Mouse (Mus musculus): Measurements from ENCODE around the gene Aox2. TPM values are rescaled to one million over a fixed set of nuclear protein-coding genes. Genes with fewer than 3 reads are reported as not detected.

Gene Aox2
- polyA plus RNA-seq, 1 experiment, result not detected

GRCm38 (mm10) chr1:58298347-58298746 lies 20.2 kb downstream of the Aox2 start:
- no peaks in the 10 kb centered on the region for H3K36me3 ChIP-seq (ENCODE audit: control insufficient read depth)
- no peak overlapping the region for H3K4me3 ChIP-seq (replicated peaks)
- no peaks in the 10 kb centered on the region for H3K4me1 ChIP-seq (ENCODE audit: control insufficient read depth)
- no peak for TF ChIP-seq GATA1 (IDR thresholded peaks at IDR 0.05; ENCODE audit: low read length)
- TF ChIP-seq TAL1 (IDR thresholded peaks at IDR 0.05; ENCODE audit: low read length), result no peak
- no peaks in the 10 kb centered on the region for H3K9me3 ChIP-seq (ENCODE audit: control insufficient read depth, low read length)
- no peaks in the 10 kb centered on the region for H3K27me3 ChIP-seq (ENCODE audit: control insufficient read depth)

- H3K27me3 ChIP-seq (ENCODE audit: control insufficient read depth), result no peaks in the 10 kb centered on the region
These were observed 22.9 kb downstream of the Aox2 start for GRCm38 (mm10) chr1:58301073-58301472.

GRCm38 (mm10) chr1:58302015-58302414 lies 23.9 kb downstream of the Aox2 start:
- peaks cover 3% of the 10 kb centered on the region for H3K4me1 ChIP-seq (ENCODE audit: control insufficient read depth)
- TF ChIP-seq GATA1 (IDR thresholded peaks at IDR 0.05; ENCODE audit: low read length) (no peak), TAL1 (IDR thresholded peaks at IDR 0.05; ENCODE audit: low read length) (no peak)
- no peaks in the 10 kb centered on the region for H3K36me3 ChIP-seq (ENCODE audit: control insufficient read depth)
- no peaks in the 10 kb centered on the region for H3K27me3 ChIP-seq (ENCODE audit: control insufficient read depth)
- no peak overlapping the region for H3K4me3 ChIP-seq (replicated peaks)
- H3K9me3 ChIP-seq (ENCODE audit: control insufficient read depth, low read length), result no peaks in the 10 kb centered on the region

More at GRCm38 (mm10) chr1:58301073-58301472, 22.9 kb downstream of the Aox2 start:
- Histone ChIP-seq H3K4me1 (ENCODE audit: control insufficient read depth) (peaks cover 3% of the 10 kb centered on the region), H3K9me3 (ENCODE audit: control insufficient read depth, low read length) (no peaks in the 10 kb centered on the region), H3K36me3 (ENCODE audit: control insufficient read depth) (no peaks in the 10 kb centered on the region), H3K4me3 (replicated peaks) (no peak overlapping the region)
- no peak for TF ChIP-seq GATA1 (IDR thresholded peaks at IDR 0.05; ENCODE audit: low read length)
- no peak for TF ChIP-seq TAL1 (IDR thresholded peaks at IDR 0.05; ENCODE audit: low read length)

DNA sequence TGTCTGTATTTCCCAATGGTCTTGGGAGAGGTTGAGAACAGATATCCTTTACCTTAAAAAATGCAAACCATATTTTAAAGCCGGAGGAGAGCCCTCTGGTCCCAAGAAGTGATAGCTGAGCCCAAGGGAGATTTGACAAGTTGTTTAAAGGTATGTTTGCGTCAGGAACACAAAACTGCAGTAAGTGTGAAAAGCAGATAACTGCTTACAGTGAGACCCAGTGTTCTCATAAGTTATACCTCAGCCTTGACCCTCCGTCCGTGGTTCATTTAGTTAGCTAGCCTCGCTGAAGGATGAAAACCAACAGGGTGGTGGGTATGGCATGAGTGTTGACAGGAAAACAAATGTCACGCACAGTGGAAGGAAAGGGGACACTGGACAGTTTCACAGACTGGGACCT lies 24.9 kb downstream of the Aox2 start:
- H3K4me3 ChIP-seq (replicated peaks), result no peak overlapping the region
- no peaks in the 10 kb centered on the region for H3K27me3 ChIP-seq (ENCODE audit: control insufficient read depth)
- TF ChIP-seq TAL1 (IDR thresholded peaks at IDR 0.05; ENCODE audit: low read length) (no peak), GATA1 (IDR thresholded peaks at IDR 0.05; ENCODE audit: low read length) (no peak)

DNA sequence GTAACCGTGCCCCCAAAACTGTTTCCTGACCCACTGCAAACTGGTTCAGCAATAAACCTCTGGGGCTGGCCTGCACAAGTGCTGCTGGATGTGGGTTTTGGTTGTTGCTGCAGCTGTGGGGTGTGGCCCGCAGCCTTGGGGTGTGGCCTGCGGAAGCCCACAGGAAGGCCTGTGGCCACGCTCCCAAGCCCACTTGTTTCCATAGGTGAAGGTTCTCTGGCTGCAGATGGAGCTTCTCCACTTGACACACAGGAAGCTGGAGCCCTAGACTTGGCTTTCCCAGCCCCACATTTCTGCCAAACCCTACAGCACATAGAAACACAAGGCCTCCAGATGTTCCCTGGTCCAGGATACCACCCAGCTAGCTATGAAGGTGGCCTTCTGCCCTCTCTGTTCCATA lies 25.6 kb downstream of the Aox2 start:
- H3K4me1 ChIP-seq (ENCODE audit: control insufficient read depth), result peaks cover 3% of the 10 kb centered on the region
- no peak for TF ChIP-seq GATA1 (IDR thresholded peaks at IDR 0.05; ENCODE audit: low read length)
- TF ChIP-seq TAL1 (IDR thresholded peaks at IDR 0.05; ENCODE audit: low read length), result no peak

More for the DNA sequence above, 24.9 kb downstream of the Aox2 start:
- Histone ChIP-seq H3K4me1 (ENCODE audit: control insufficient read depth) (peaks cover 3% of the 10 kb centered on the region), H3K36me3 (ENCODE audit: control insufficient read depth) (no peaks in the 10 kb centered on the region), H3K9me3 (ENCODE audit: control insufficient read depth, low read length) (no peaks in the 10 kb centered on the region)

GRCm38 (mm10) chr1:58304296-58304695 lies 26.2 kb downstream of the Aox2 start:
- no peak for TF ChIP-seq TAL1 (IDR thresholded peaks at IDR 0.05; ENCODE audit: low read length)
- TF ChIP-seq GATA1 (IDR thresholded peaks at IDR 0.05; ENCODE audit: low read length), result no peak
- Histone ChIP-seq H3K9me3 (ENCODE audit: control insufficient read depth, low read length) (no peaks in the 10 kb centered on the region), H3K4me1 (ENCODE audit: control insufficient read depth) (peaks cover 3% of the 10 kb centered on the region), H3K36me3 (ENCODE audit: control insufficient read depth) (no peaks in the 10 kb centered on the region), H3K27me3 (ENCODE audit: control insufficient read depth) (no peaks in the 10 kb centered on the region), H3K4me3 (replicated peaks) (no peak overlapping the region)

More for the DNA sequence above, 25.6 kb downstream of the Aox2 start:
- Histone ChIP-seq H3K4me3 (replicated peaks) (no peak overlapping the region), H3K9me3 (ENCODE audit: control insufficient read depth, low read length) (no peaks in the 10 kb centered on the region), H3K36me3 (ENCODE audit: control insufficient read depth) (no peaks in the 10 kb centered on the region), H3K27me3 (ENCODE audit: control insufficient read depth) (no peaks in the 10 kb centered on the region)

DNA sequence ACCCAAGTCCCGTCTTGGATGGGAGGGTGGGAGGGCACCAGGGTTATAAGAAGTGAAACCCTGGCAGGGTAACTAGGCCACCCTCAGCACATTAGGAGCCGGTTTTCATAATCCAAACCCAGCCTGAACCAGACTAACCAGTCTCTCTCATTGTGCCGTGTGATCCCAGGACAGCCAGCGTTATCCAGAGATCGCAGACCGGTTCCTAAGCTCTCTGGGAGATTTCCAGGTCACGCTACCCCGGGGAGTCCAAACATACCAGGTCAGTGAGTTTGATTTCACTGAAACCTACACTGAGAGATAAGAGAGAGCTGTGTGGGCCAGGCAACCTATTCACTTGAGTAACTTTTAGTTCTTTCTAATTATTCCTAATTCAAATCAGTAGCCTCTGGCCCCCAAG lies 29.1 kb downstream of the Aox2 start:
- no peaks in the 10 kb centered on the region for H3K36me3 ChIP-seq (ENCODE audit: control insufficient read depth)
- TF ChIP-seq GATA1 (IDR thresholded peaks at IDR 0.05; ENCODE audit: low read length) (no peak), TAL1 (IDR thresholded peaks at IDR 0.05; ENCODE audit: low read length) (no peak)
- H3K27me3 ChIP-seq (ENCODE audit: control insufficient read depth), result no peaks in the 10 kb centered on the region
- no peaks in the 10 kb centered on the region for H3K9me3 ChIP-seq (ENCODE audit: control insufficient read depth, low read length)
- H3K4me1 ChIP-seq (ENCODE audit: control insufficient read depth), result peaks cover 3% of the 10 kb centered on the region
- no peak overlapping the region for H3K4me3 ChIP-seq (replicated peaks)

DNA sequence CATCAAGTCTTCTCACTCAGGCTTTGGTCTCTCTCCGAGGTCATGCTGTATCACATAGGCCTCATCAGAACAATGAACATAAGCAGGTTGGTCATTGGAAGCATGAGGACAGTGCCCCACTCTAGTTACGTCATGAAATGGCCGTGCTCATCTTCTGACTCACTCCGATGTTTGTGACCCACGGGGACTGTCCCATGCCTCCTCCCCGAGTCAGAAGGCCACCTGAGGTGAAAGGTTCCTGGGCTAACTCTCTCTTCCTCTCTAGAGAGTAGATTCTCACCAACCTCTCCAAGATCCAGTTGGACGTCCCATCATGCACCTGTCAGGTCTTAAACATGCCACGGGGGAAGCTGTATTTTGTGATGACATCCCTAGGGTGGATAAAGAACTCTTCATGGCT lies 30.5 kb downstream of the Aox2 start:
- H3K4me3 ChIP-seq (replicated peaks), result no peak overlapping the region
- no peak for TF ChIP-seq GATA1 (IDR thresholded peaks at IDR 0.05; ENCODE audit: low read length)
- no peak for TF ChIP-seq TAL1 (IDR thresholded peaks at IDR 0.05; ENCODE audit: low read length)
- no peaks in the 10 kb centered on the region for H3K36me3 ChIP-seq (ENCODE audit: control insufficient read depth)
- H3K4me1 ChIP-seq (ENCODE audit: control insufficient read depth), result peaks cover 2% of the 10 kb centered on the region
- no peaks in the 10 kb centered on the region for H3K9me3 ChIP-seq (ENCODE audit: control insufficient read depth, low read length)
- no peaks in the 10 kb centered on the region for H3K27me3 ChIP-seq (ENCODE audit: control insufficient read depth)

DNA sequence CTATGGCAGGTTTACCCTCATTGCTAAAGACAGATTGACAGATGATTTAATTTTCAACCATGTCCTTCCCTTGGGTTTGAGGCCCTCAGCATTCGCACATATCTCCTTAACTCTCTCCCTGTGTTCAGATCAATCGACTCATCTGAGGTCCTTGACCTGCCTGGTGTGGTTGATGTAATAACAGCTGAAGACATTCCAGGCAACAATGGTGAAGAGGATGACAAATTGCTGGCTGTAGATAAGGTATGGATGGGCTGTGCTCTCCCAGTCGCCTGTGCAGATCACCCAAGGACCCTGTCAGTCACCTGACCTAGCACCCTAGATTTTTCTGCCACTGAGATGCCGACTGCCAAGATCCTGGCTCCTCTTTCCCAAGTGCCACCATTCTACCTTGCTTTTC lies 31.7 kb downstream of the Aox2 start:
- H3K9me3 ChIP-seq (ENCODE audit: control insufficient read depth, low read length), result no peaks in the 10 kb centered on the region
- H3K4me1 ChIP-seq (ENCODE audit: control insufficient read depth), result no peaks in the 10 kb centered on the region
- TF ChIP-seq TAL1 (IDR thresholded peaks at IDR 0.05; ENCODE audit: low read length) (no peak), GATA1 (IDR thresholded peaks at IDR 0.05; ENCODE audit: low read length) (no peak)
- no peaks in the 10 kb centered on the region for H3K27me3 ChIP-seq (ENCODE audit: control insufficient read depth)
- no peaks in the 10 kb centered on the region for H3K36me3 ChIP-seq (ENCODE audit: control insufficient read depth)
- H3K4me3 ChIP-seq (replicated peaks), result no peak overlapping the region

- Histone ChIP-seq H3K4me3 (replicated peaks) (no peak overlapping the region), H3K36me3 (ENCODE audit: control insufficient read depth) (no peaks in the 10 kb centered on the region), H3K9me3 (ENCODE audit: control insufficient read depth, low read length) (no peaks in the 10 kb centered on the region), H3K27me3 (ENCODE audit: control insufficient read depth) (no peaks in the 10 kb centered on the region), H3K4me1 (ENCODE audit: control insufficient read depth) (no peaks in the 10 kb centered on the region)
- TF ChIP-seq GATA1 (IDR thresholded peaks at IDR 0.05; ENCODE audit: low read length) (no peak), TAL1 (IDR thresholded peaks at IDR 0.05; ENCODE audit: low read length) (no peak)
These were observed 33.2 kb downstream of the Aox2 start for GRCm38 (mm10) chr1:58311221-58311864.
